Mouse (Mus musculus): Measurements from ENCODE around the gene Mfsd4b1.
A peak's percentile ranks its signal among the peaks of the same experiment; 100 is the strongest.

Mfsd4b1 gene

GRCm38 (mm10) chr10:40034956-40035355, 9.9 kb upstream of the Mfsd4b1 start:
- peak in 1 of 2 experiments; percentile 52 for DNase-seq (ENCODE audit: low spot score in 2 of 2)

- DNase-seq (ENCODE audit: low spot score in 2 of 2) = peak in 1 of 2 experiments; percentile 5
Measured at GRCm38 (mm10) chr10:40032897-40033296, 7.8 kb upstream of the Mfsd4b1 start.

- peak in 1 of 2 experiments; percentile 32 for DNase-seq (ENCODE audit: low spot score in 2 of 2)
Measured at GRCm38 (mm10) chr10:40030716-40031115, 5.6 kb upstream of the Mfsd4b1 start.

GRCm38 (mm10) chr10:40029610-40030009, 4.5 kb upstream of the Mfsd4b1 start:
- DNase-seq (ENCODE audit: low spot score in 2 of 2) = peak in 1 of 2 experiments; percentile 33

- DNase-seq (ENCODE audit: low spot score in 2 of 2) = peak in 1 of 2 experiments; percentile 30
Measured at GRCm38 (mm10) chr10:40028091-40028490, 3.0 kb upstream of the Mfsd4b1 start.

GRCm38 (mm10) chr10:40026546-40026945, 1.5 kb upstream of the Mfsd4b1 start:
- DNase-seq (ENCODE audit: low spot score in 2 of 2) = peak in 1 of 2 experiments; percentile 16

- DNase-seq (ENCODE audit: low spot score in 2 of 2) = peak in 1 of 2 experiments; percentile 23
Measured at GRCm38 (mm10) chr10:40025560-40025959, 492 bp upstream of the Mfsd4b1 start.

- DNase-seq (ENCODE audit: low spot score in 2 of 2) = peak in 1 of 2 experiments; percentile 17
Measured at GRCm38 (mm10) chr10:40020401-40020800, 4.7 kb downstream of the Mfsd4b1 start.

GRCm38 (mm10) chr10:40019492-40019891, 5.6 kb downstream of the Mfsd4b1 start:
- peak in 1 of 2 experiments; percentile 22 for DNase-seq (ENCODE audit: low spot score in 2 of 2)

- DNase-seq (ENCODE audit: low spot score in 2 of 2) = peak in 1 of 2 experiments; percentile 39
Measured at GRCm38 (mm10) chr10:40018261-40018860, 6.7 kb downstream of the Mfsd4b1 start.

GRCm38 (mm10) chr10:40009591-40009990, 15.5 kb downstream of the Mfsd4b1 start:
- peak in 1 of 2 experiments; percentile 52 for DNase-seq (ENCODE audit: low spot score in 2 of 2)

GRCm38 (mm10) chr10:40008847-40009246, 16.2 kb downstream of the Mfsd4b1 start:
- peak in 1 of 2 experiments; percentile 38 for DNase-seq (ENCODE audit: low spot score in 2 of 2)

- DNase-seq (ENCODE audit: low spot score in 2 of 2) = peak in 1 of 2 experiments; percentile 45
Measured at GRCm38 (mm10) chr10:40007953-40008352, 17.1 kb downstream of the Mfsd4b1 start.

- peak in 1 of 2 experiments; percentile 54 for DNase-seq (ENCODE audit: low spot score in 2 of 2)
Measured at GRCm38 (mm10) chr10:40006963-40007362, 18.1 kb downstream of the Mfsd4b1 start.

GRCm38 (mm10) chr10:40000746-40001145, 24.3 kb downstream of the Mfsd4b1 start:
- DNase-seq (ENCODE audit: low spot score in 2 of 2) = no peak

GRCm38 (mm10) chr10:39991155-39991554, 33.9 kb downstream of the Mfsd4b1 start:
- no peak for DNase-seq (ENCODE audit: low spot score in 2 of 2)

- DNase-seq (ENCODE audit: low spot score in 2 of 2) = no peak
Measured at GRCm38 (mm10) chr10:39986466-39986865, 38.6 kb downstream of the Mfsd4b1 start, which contains the start of gene Mfsd4b5. Gene Mfsd4b5 (minus strand): TSS chr10:39986646.

GRCm38 (mm10) chr10:39982604-39983003, 42.5 kb downstream of the Mfsd4b1 start:
- no peak for DNase-seq (ENCODE audit: low spot score in 2 of 2)

- no peak for DNase-seq (ENCODE audit: low spot score in 2 of 2)
Measured at GRCm38 (mm10) chr10:39978231-39978630, 46.8 kb downstream of the Mfsd4b1 start.

- no peak for DNase-seq (ENCODE audit: low spot score in 2 of 2)
Measured at GRCm38 (mm10) chr10:39977346-39977745, 47.7 kb downstream of the Mfsd4b1 start.

- DNase-seq (ENCODE audit: low spot score in 2 of 2) = no peak
Measured at GRCm38 (mm10) chr10:39975771-39976170, 49.3 kb downstream of the Mfsd4b1 start.

GRCm38 (mm10) chr10:39974982-39975381, 50.1 kb downstream of the Mfsd4b1 start:
- peak in 1 of 2 experiments; percentile 48 for DNase-seq (ENCODE audit: low spot score in 2 of 2)

GRCm38 (mm10) chr10:39967512-39967911, 57.6 kb downstream of the Mfsd4b1 start:
- DNase-seq (ENCODE audit: low spot score in 2 of 2) = no peak

- DNase-seq (ENCODE audit: low spot score in 2 of 2) = no peak
Measured at GRCm38 (mm10) chr10:39961906-39962305, 63.2 kb downstream of the Mfsd4b1 start.

Measured in urinary bladder, postnatal 4 days (tissue).